Mouse (Mus musculus): Measurements from ENCODE around the gene Lcn11. TPM values are rescaled to one million over a fixed set of nuclear protein-coding genes. Genes with fewer than 3 reads are reported as not detected.

Lcn11 gene
- not detected in 2 replicates for polyA plus RNA-seq (2015; fragmentation: Nextera tagmentation; extraction: Ambion mirVana)

GRCm38 (mm10) chr2:25776717-25777116 is at the start of gene Lcn11:
Gene Lcn11, plus strand, starts transcription at chr2:25777017.

DNA sequence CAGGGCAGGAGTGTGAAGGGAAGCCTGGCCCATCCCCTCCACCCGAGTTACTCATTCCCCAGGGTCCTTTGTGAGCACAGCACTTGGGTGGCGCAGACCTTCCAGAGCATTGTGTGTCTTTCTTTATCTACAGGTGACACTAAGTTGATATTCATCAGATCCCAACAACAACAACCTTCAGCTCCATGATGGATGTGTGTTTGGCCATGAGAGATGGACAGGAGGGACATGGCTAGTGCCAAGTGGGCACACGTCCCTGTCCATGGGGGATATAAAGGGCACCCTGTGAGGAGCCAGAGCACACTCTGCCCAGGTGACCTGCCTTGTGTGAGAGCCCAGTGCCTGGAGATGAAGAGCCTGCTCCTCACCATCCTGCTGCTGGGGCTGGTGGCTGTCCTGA is 40.1 kb upstream of the Lcn11 start, which contains the start of gene Obp2b:
Gene Obp2b (plus strand): TSS at position 301 of the 400 bp plus-strand sequence.

DNA sequence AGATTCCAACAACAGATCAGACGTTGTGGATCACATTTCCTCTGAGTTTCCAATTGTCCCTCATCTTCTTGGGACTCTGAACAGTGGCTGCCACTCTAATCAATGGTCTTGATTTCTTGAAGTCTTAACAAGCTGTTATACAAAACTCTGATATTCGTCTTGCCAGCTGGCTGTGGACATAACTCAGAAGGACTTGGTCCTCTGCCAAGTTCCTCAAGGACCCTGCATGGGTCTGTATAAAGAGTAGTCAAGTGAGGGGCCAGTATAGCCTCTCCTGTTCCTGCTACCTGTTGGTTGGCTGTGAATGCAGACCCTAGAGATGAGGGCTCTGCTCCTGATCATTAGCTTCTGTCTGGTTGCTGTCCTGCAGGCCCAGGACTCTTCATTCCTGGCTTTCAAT is 11.5 kb upstream of the Lcn11 start, which contains the start of gene Lcn3:
Gene Lcn3 (plus strand): TSS at position 301 of the 400 bp plus-strand sequence.

DNA sequence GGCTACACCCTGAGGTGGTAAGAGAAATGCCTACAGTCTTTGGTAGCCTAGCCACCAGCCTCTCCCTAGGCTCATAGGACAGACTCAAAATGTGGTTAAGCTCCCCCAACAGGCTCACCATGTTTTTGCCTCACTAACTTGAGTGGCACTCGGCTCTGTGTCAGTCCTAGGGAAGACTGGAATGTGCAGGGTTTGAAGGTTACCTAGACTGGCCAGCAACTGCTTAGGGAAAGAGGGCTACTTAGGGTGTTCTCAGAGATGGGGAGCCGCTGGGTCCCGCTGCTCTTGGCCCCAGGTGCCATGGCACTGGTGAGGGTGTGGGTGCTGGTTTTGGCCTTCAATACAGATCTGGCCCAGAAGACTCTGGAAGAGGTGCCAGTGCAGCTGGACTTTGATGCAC is 5.1 kb downstream of the Lcn11 start, which contains the start of gene Gm13539:
Gene Gm13539 (plus strand): TSS at position 301 of the 400 bp plus-strand sequence.

DNA sequence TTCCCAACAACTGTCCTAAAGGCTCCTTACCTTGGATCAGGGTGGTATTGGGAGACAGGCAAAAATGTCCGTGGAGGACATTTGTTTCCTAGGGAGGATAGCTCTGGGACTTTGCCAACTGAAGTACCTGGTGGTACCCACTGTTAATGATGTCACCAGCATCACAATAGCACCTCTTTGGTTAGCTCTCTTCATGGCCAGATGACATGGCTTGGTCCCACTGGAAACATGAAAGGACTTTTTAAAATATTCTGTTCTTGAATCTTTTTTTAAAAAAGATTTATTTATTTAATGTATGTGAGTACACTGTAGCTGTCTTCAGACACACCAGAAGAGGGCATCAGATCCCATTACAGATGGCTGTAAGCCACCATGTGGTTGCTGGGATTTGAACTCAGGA is 38.9 kb downstream of the Lcn11 start, which contains the start of gene Glt6d1:
Gene Glt6d1 (minus strand): TSS at position 101 of the 400 bp plus-strand sequence.

DNA sequence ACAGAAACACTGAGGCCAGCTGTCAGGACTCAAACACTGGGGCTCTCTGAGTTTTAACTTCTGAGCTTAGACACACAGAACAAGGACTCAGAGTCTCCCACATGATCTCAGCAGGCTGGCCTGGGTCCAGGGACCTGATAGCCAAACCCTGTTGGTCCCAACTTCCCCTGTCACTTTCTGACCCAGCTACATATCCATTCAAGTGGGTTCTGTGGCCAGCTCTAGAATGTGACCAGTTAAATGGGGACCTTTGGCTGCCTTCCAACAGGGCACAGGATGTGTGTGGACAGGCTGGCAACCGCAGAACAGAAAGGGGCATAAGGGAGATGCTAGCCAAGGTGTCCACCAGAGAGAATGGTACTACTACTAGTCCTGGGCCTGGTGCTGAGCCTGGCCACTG is 46.0 kb downstream of the Lcn11 start, which contains the start of gene Lcn9:
Gene Lcn9 (plus strand): TSS at position 348 of the 400 bp plus-strand sequence.

Other genes with a start within 250 kb of the Lcn11 start
- gene Traf2, start 230.1 kb upstream of the Lcn11 start, polyA plus RNA-seq (2015; fragmentation: Nextera tagmentation; extraction: Ambion mirVana), result 15.1 and 15.8 TPM in 2 replicates
- 285 and 297 TPM in 2 replicates for gene Edf1, start 219.2 kb upstream of the Lcn11 start, polyA plus RNA-seq (2015; fragmentation: Nextera tagmentation; extraction: Ambion mirVana)
- gene Mamdc4, start 202.2 kb upstream of the Lcn11 start, polyA plus RNA-seq (2015; fragmentation: Nextera tagmentation; extraction: Ambion mirVana), result 0.19 and 1.1 TPM in 2 replicates
- 78.4 and 95.7 TPM in 2 replicates for gene Phpt1, start 201.8 kb upstream of the Lcn11 start, polyA plus RNA-seq (2015; fragmentation: Nextera tagmentation; extraction: Ambion mirVana)
- 0.05 TPM in 1 of 2 replicates, not detected in the other for gene Ajm1, start 195.3 kb upstream of the Lcn11 start, polyA plus RNA-seq (2015; fragmentation: Nextera tagmentation; extraction: Ambion mirVana)
- 31.5 and 33.2 TPM in 2 replicates for gene Rabl6, start 168.5 kb upstream of the Lcn11 start, polyA plus RNA-seq (2015; fragmentation: Nextera tagmentation; extraction: Ambion mirVana)
- 0.23 and 0.37 TPM in 2 replicates for gene Ccdc183, start 159.3 kb upstream of the Lcn11 start, polyA plus RNA-seq (2015; fragmentation: Nextera tagmentation; extraction: Ambion mirVana)
- 61.4 and 62.3 TPM in 2 replicates for gene Tmem141, start 155.0 kb upstream of the Lcn11 start, polyA plus RNA-seq (2015; fragmentation: Nextera tagmentation; extraction: Ambion mirVana)
- 55.5 and 333 TPM in 2 replicates for gene Fcna, start 149.0 kb upstream of the Lcn11 start, polyA plus RNA-seq (2015; fragmentation: Nextera tagmentation; extraction: Ambion mirVana)
- 1.5 and 2.1 TPM in 2 replicates for gene Lcn8, start 123.9 kb upstream of the Lcn11 start, polyA plus RNA-seq (2015; fragmentation: Nextera tagmentation; extraction: Ambion mirVana)
- gene Lcn5, start 119.1 kb upstream of the Lcn11 start, polyA plus RNA-seq (2015; fragmentation: Nextera tagmentation; extraction: Ambion mirVana), result not detected in 2 replicates
- gene Lcn6, start 100.2 kb upstream of the Lcn11 start, polyA plus RNA-seq (2015; fragmentation: Nextera tagmentation; extraction: Ambion mirVana), result 0.34 and 0.50 TPM in 2 replicates
- 0.57 and 0.71 TPM in 2 replicates for gene Lcn10, start 94.3 kb upstream of the Lcn11 start, polyA plus RNA-seq (2015; fragmentation: Nextera tagmentation; extraction: Ambion mirVana)
- gene Obp2a, start 77.0 kb upstream of the Lcn11 start, polyA plus RNA-seq (2015; fragmentation: Nextera tagmentation; extraction: Ambion mirVana), result not detected in 2 replicates
- gene Bmyc, start 70.3 kb upstream of the Lcn11 start, polyA plus RNA-seq (2015; fragmentation: Nextera tagmentation; extraction: Ambion mirVana), result 61.4 and 71.3 TPM in 2 replicates
- not detected in 2 replicates for gene Obp2b, start 40.0 kb upstream of the Lcn11 start, polyA plus RNA-seq (2015; fragmentation: Nextera tagmentation; extraction: Ambion mirVana)
- gene Lcn3, start 11.4 kb upstream of the Lcn11 start, polyA plus RNA-seq (2015; fragmentation: Nextera tagmentation; extraction: Ambion mirVana), result not detected in 2 replicates
- gene Gm13539, start 5.2 kb downstream of the Lcn11 start, polyA plus RNA-seq (2015; fragmentation: Nextera tagmentation; extraction: Ambion mirVana), result not detected in 2 replicates
- gene Glt6d1, start 38.8 kb downstream of the Lcn11 start, polyA plus RNA-seq (2015; fragmentation: Nextera tagmentation; extraction: Ambion mirVana), result not detected in 2 replicates
- gene Lcn9, start 46.1 kb downstream of the Lcn11 start, polyA plus RNA-seq (2015; fragmentation: Nextera tagmentation; extraction: Ambion mirVana), result not detected in 2 replicates
- not detected in 2 replicates for gene Sohlh1, start 70.2 kb downstream of the Lcn11 start, polyA plus RNA-seq (2015; fragmentation: Nextera tagmentation; extraction: Ambion mirVana)
- 1.5 and 2.8 TPM in 2 replicates for gene Kcnt1, start 86.7 kb downstream of the Lcn11 start, polyA plus RNA-seq (2015; fragmentation: Nextera tagmentation; extraction: Ambion mirVana)
- gene Camsap1, start 206.3 kb downstream of the Lcn11 start, polyA plus RNA-seq (2015; fragmentation: Nextera tagmentation; extraction: Ambion mirVana), result 10.7 and 11.8 TPM in 2 replicates
- 55.9 and 57.4 TPM in 2 replicates for gene Ubac1, start 244.7 kb downstream of the Lcn11 start, polyA plus RNA-seq (2015; fragmentation: Nextera tagmentation; extraction: Ambion mirVana)

Data from urinary bladder, postnatal 0 days (tissue).